Mouse (Mus musculus) granulocyte monocyte progenitor cell, adult 5-6 weeks (primary cell): ENCODE measurements around the gene Rptor. TPM values are rescaled to one million over a fixed set of nuclear protein-coding genes. Genes with fewer than 3 reads are reported as not detected.
A peak's percentile ranks its signal among the peaks of the same experiment; 100 is the strongest.

Experiments used
- ATAC-seq: replicated peaks from 2 replicates; pipeline ENCODE4 v1.8.0; 2016; ENCODE audit warnings: mild to moderate bottlenecking, moderate TSS enrichment, inconsistent platforms; ENCODE audit not compliant: poor library complexity, severe bottlenecking
- total RNA-seq, 2 experiments: library from RNA; stranded (forward) in 1 of 2; stranded (reverse) in 1 of 2; fragments of 200-712, 200-1000 nt in 1 of 2; fragments of >200 nt in 1 of 2; fragmentation: Nextera tagmentation in 1 of 2; gene quantifications; 2 replicates each; pipeline ENCODE4 v1.2.3; 2014 to 2017

Gene Rptor
- total RNA-seq, 2 experiments from 2014 or later = 20.9 to 33.0 TPM

DNA sequence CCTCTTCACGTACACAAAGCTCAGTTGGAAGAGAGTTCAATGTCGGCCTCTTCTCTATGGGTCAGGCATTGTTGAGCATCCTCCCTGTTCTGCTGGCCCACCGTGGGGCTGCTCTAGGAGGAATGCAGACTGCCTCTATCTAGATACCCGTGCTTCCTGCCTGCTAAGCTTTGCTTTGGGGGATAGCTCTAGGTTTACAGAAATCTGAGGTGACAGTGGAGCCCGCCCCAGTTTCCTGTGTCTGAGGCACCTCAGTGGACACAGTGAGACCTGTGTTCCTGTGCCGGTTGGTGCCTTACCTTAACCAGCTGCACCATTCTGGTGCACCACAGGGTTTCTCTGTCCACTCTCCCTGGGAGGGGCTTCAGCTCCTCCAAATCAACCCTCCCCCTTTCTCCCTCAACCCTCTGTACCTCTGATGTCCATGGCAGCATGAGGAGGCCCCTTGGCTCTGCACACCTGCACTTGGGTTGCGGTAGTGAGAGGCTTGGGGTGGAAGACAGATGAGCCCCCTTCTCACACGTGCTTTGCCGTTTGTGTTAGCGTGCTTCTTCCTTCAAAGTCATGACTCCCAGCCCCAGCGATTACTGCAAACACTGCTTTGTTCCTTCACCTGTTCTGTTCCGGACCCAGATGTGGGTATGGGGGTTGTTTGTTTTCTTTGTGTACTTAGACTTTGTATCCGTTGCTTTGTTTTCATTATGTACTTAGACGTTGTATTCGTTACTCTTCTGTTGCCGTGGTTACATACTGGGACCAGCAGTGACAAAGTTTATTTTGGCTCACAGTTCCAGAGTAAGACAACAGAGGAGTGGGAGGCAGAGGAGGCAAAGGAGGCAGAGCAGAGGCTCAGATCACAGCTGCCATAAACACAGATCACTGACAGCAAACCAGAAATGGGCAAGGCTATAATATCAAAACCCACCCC lies 231.4 kb downstream of the Rptor start:
- no peak for ATAC-seq

- ATAC-seq = no peak
Observed at GRCm38 (mm10) chr11:119836326-119836725, 233.6 kb downstream of the Rptor start.

- ATAC-seq = no peak
Observed at GRCm38 (mm10) chr11:119837786-119838185, 235.1 kb downstream of the Rptor start.

DNA sequence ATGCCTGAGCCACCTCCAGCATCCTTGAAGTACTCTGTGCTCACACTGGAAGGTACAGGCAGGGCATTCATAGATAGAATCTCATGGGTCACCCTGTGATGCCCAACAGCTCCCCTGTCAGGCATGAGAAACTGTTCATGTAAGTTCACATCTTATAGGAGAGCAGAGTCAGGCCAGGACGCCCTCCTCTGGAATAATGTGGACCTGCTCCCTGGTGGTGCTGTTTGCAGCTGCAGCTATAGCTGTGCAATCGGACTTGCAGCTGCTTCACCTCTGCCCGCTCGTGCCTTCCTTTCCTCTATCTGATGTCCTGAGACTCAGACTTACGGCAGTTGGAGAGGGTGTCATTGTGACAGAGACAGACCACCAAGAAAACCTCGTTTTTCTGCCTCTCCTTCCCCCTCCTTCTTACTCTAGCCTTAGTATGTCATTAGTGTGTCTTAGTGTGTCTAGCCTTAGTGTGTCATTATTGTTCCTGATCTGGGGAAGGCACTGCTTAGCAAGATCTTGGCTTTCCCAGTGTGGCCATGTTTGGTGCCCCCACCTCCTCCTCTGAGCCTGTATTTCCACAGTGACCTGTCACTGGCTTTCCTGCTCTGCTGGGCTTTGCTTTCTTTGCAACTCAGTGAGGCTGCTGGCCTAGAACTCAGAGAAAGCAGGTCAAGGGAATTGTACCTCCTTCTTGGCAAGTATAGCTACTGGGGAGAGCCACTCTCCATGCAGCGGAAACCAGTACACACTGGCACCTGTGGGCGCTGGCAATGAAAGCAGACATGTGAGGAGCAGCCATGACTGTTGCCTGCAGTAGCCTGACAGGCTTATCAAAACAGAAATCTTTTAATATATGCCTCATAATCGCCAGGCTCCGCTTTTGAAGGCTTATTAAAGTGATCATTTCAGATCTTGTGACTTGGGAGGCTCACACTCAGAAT lies 237.0 kb downstream of the Rptor start:
- no peak for ATAC-seq

DNA sequence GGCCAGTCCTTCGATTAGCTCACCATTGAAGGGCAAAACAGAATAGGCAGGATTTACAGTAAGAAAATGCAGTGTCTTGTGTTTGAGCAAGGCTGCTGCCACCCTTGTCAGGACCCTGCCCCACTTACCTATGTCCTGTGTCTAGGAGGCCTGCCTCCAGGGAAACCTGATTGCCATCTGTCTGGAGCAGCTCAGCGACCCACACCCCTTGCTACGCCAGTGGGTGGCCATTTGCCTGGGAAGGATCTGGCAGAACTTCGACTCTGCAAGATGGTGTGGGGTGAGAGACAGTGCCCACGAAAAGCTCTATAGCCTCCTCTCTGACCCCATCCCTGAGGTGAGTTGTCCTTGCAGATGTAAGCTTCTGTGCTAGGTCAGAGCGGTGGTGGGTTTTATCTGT lies 243.9 kb downstream of the Rptor start:
- ATAC-seq = no peak

DNA sequence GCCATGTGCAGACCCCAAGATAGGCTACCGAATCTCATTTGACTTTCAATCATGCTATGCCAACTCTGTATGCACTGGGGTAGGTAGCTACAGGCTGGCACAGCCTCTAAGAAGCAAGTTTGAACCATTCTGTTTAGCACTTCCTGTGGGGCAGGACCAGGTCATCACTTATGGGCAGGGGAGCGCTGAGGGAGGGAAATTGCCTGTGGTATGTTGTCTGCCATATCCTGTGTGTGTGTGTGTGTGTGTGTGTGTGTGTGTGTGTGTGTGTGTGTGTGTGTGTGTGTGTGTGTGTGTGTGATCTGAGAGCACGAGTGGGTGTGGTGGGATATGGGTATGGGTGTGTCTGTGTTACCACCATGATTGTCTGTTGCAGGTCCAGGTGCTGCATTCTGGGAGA lies 244.4 kb downstream of the Rptor start:
- ATAC-seq = no peak

- ATAC-seq = no peak
Observed at GRCm38 (mm10) chr11:119847569-119847968, 244.9 kb downstream of the Rptor start.

DNA sequence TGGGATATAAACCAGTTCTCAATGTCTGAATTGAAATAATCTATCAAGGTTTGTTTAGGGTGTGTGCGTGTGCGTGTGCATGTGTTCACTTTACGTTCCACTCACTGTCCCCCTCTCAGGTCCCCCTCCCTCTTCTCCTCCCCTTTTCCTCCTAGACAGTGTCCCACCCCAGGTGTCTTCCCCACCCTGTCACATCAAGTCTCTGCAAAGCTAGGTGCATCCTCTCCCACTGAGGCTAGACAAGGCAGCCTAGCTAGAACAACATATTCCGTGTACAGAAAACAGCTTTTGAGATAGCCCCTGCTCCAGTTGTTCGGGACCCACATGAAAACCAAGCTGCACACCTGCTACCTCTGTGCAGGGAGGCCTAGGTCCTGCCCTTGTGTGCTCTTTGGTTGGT lies 245.5 kb downstream of the Rptor start:
- ATAC-seq = no peak

DNA sequence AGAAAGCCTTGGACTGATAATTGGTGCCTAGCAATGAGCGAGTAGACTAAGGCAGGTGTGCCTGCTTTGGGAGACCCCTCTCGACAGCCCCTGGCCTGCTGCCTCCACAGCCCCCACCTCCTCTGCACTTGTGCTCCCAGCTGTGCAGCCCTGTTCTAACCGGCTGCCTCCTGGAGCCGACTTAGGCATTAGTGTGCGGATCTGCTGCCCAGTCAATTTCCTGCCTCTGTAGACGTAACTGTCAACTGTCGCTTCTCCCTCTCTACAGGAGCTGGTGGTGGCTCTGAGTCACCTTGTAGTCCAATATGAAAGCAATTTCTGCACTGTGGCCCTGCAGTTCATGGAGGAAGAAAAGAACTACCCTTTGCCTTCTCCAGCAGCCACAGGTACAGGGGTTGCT lies 253.3 kb downstream of the Rptor start:
- peak; percentile 49 for ATAC-seq

- peak; percentile 51 for ATAC-seq
Observed at GRCm38 (mm10) chr11:119862523-119863299, 260.0 kb downstream of the Rptor start.

GRCm38 (mm10) chr11:119863421-119863821 lies 260.7 kb downstream of the Rptor start:
- ATAC-seq = peak; percentile 89

GRCm38 (mm10) chr11:119866837-119867236 lies 264.1 kb downstream of the Rptor start:
- no peak for ATAC-seq

DNA sequence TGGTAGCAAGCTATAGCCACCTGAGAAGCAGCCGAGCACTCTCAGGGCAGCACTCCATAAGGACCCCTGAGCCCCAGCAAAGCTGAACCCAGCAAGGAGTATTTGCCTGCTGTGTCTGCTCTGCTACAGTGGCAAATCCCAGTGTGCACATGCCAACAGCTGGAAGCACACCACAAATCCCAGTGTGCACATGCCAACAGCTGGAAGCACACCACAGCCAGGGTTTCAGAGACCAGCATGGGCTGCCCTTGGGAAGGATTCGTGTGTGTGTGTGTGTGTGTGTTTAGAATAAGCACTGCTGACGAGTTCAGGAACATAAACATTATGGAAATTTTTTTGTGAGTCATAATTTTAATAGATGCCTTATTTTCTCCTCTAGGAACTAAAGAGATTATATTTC lies 265.4 kb downstream of the Rptor start:
- ATAC-seq = no peak

DNA sequence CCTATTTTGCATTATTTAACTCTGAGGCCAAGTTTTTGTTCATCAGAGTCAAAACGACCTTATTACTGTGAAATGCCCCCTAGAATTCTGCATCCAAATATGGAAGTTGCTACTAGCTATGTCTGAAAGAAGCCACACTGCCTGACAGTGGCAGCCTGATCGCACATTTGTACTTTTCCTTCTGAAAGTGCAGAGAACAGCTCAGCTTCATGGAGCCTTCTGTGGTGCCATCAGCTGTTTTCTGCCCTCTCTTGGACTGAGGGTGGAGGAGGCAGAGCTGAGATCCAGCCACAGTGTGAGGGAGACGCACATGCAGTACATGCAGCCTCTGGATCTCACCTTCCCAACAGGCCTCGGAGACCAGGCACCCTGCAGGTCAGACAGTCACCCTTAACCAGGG lies 265.9 kb downstream of the Rptor start:
- no peak for ATAC-seq

DNA sequence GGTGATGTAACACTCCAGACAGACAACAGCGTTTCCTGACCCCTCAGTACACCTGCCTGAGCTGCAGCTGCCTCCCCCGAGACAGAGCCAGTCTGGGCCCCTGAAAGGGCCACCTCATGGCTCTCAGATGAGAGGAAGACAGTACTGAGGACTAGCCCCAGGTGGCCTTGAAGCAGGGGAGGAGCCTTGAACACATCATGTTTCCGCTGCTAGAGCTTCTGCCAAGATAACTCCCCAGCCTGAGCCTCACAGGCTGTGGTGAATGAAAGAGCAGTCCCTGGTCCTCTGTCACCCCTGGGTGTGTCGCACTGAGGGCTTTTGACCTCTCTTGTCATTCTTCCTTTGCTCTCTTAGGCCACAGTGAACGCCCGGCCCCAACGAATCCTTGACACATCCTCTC lies 268.4 kb downstream of the Rptor start:
- no peak for ATAC-seq

- no peak for ATAC-seq
Observed at GRCm38 (mm10) chr11:119873643-119874042, 270.9 kb downstream of the Rptor start.

DNA sequence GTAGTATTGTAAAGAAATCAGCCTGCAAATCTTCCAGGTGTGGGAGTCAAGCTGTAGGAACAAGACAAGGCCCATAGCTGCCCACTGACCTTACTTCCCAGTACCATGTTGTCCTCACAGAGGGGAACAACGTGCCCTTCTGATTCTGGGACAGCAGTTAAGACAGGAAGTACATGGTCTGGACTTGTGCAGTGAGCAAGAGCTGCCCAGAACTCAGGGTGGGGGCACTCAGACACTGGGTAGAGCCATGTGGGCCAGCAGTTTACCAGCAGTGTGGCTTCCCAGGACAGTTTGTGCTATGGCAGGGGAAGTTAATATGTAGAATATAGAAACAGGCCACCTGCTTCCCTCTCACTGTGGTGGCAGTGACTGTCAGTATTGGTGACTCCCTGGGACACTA lies 272.1 kb downstream of the Rptor start:
- peak; percentile 48 for ATAC-seq

GRCm38 (mm10) chr11:119875685-119876084 lies 273.0 kb downstream of the Rptor start:
- ATAC-seq = peak; percentile 81

GRCm38 (mm10) chr11:119877124-119877523 lies 274.4 kb downstream of the Rptor start:
- ATAC-seq = no peak

DNA sequence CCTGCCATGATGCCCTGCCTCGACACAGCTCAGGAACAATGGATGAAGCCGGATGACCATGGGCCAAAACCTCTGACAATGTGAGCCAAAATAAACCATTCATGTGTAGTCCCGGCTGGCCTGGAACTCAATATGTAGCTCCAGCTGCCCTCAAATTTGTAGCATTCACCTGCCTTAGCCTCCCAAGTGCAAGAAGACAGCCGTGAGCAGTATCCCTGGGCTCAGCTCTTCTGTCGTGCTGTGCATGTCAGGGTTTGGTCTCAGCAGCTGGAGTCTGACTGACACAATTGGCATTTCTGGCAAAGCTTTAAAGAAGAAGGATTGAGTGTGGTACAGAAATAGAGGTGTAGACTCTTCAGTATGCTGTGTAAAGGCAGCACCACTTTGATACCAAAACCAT lies 276.9 kb downstream of the Rptor start:
- no peak for ATAC-seq
